ENCODE assay signal across 7 mouse cellular contexts in the genomic region with DNA sequence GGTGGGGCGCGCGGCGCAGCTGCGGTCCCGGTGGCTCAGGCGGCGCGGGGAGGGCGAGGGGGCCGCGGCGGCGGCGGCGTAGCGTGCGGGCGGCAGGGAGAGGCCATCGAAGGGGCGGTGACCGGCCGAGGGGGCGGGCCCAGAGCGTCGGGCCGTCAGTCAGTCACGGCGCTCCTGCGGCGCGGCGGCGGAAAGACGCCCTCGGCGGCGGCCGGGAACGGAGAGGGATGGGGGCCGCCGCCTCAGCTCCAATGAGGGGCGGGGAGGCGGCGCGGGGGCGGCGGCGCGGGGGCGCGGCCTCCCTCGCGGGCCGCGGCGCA. TPM values are rescaled to one million over a fixed set of nuclear protein-coding genes. Genes with fewer than 3 reads are reported as not detected.
DNase-seq lines count a peak whose midpoint lies in the region; ATAC-seq and TF ChIP-seq lines count a peak whose summit lies in the region.

Tent4a (minus strand) TSS at position 284 of the 320 bp plus-strand sequence.

- H3K27ac ChIP-seq in testis, adult 2 months (ENCODE audit: control insufficient read depth, insufficient read depth, low read depth, low read length), result peak within 1 kb of the TSS; percentile 77
- peak within 1 kb of the TSS; percentile 95 for H3K27ac ChIP-seq in embryonic facial prominence, embryonic 15.5 days (replicated peaks)
- peak within 1 kb of the TSS; percentile 99 for H3K27ac ChIP-seq in hindbrain, embryonic 10.5 days
- H3K27ac ChIP-seq in liver, embryonic 13.5 days, result peak within 1 kb of the TSS; percentile 94

- H3K4me1 ChIP-seq in testis, adult 2 months (ENCODE audit: control insufficient read depth, insufficient read depth, low read length), result peaks cover 16% of the 10 kb centered on the region
- H3K4me1 ChIP-seq in embryonic facial prominence, embryonic 15.5 days, result peaks cover 59% of the 10 kb centered on the region
- peaks cover 71% of the 10 kb centered on the region for H3K4me1 ChIP-seq in hindbrain, embryonic 10.5 days (replicated peaks)
- peaks cover 60% of the 10 kb centered on the region for H3K4me1 ChIP-seq in liver, embryonic 13.5 days (replicated peaks)

- peak within 1 kb of the TSS; percentile 85 for H3K4me2 ChIP-seq in embryonic facial prominence, embryonic 15.5 days (replicated peaks)
- H3K4me2 ChIP-seq in liver, embryonic 13.5 days, result peak within 1 kb of the TSS; percentile 95

- H3K36me3 ChIP-seq in testis, adult 2 months (ENCODE audit: control insufficient read depth, insufficient read depth, low read length), result no peaks in the 10 kb centered on the region
- peaks cover 8% of the 10 kb centered on the region; the same call in 1 of the 2 replicates for H3K36me3 ChIP-seq in embryonic facial prominence, embryonic 15.5 days
- peaks cover 18% of the 10 kb centered on the region for H3K36me3 ChIP-seq in hindbrain, embryonic 10.5 days
- peaks cover 16% of the 10 kb centered on the region for H3K36me3 ChIP-seq in liver, embryonic 13.5 days

- no peak for DNase-seq in testis, postnatal 14 days (ENCODE audit: low spot score)
- DNase-seq in hindbrain, embryonic 10.5 days (ENCODE audit: low spot score), result no peak
- DNase-seq in liver, embryonic 13.5 days, result no peak
- no peak for DNase-seq in urinary bladder, postnatal 10 days (ENCODE audit: low spot score)
- DNase-seq in Muller cell, postnatal 12 days (ENCODE audit: inconsistent ontology term), result no peak

- WGBS in embryonic facial prominence, embryonic 15.5 days, result 0% methylated on average over 48 of the region's 57 CpGs
- under 1% methylated on average over 56 of the region's 57 CpGs for WGBS in hindbrain, embryonic 10.5 days
- WGBS in liver, embryonic 13.5 days (ENCODE audit: insufficient replicate concordance), result 0% methylated on average over 24 of the region's 57 CpGs

- TF ChIP-seq POLR2A in testis, adult 2 months (IDR thresholded peaks at IDR 0.05; ENCODE audit: control insufficient read depth, low read depth, low read length), result no peak

- peak within 1 kb of the TSS; percentile 93 for H3K4me3 ChIP-seq in testis, adult 2 months (ENCODE audit: control insufficient read depth, low read depth, low read length)
- peak within 1 kb of the TSS; percentile 93 for H3K4me3 ChIP-seq in embryonic facial prominence, embryonic 15.5 days (replicated peaks)
- H3K4me3 ChIP-seq in hindbrain, embryonic 10.5 days, result peak within 1 kb of the TSS; percentile 97
- peak within 1 kb of the TSS; percentile 95 for H3K4me3 ChIP-seq in liver, embryonic 13.5 days (replicated peaks)

- no peaks in the 10 kb centered on the region for H3K9me3 ChIP-seq in embryonic facial prominence, embryonic 15.5 days (replicated peaks)
- no peaks in the 10 kb centered on the region for H3K9me3 ChIP-seq in hindbrain, embryonic 10.5 days
- H3K9me3 ChIP-seq in liver, embryonic 13.5 days (replicated peaks), result no peaks in the 10 kb centered on the region

- TF ChIP-seq CTCF in testis, adult 2 months (IDR thresholded peaks at IDR 0.05; ENCODE audit: control insufficient read depth, insufficient read depth, insufficient replicate concordance, low read depth, low read length), result no peak

- H3K27me3 ChIP-seq in testis, adult 2 months (ENCODE audit: control insufficient read depth, insufficient read depth, low read length), result no peaks in the 10 kb centered on the region
- H3K27me3 ChIP-seq in embryonic facial prominence, embryonic 15.5 days, result no peaks in the 10 kb centered on the region
- H3K27me3 ChIP-seq in hindbrain, embryonic 10.5 days (ENCODE audit: insufficient read depth, poor library complexity, severe bottlenecking), result no peaks in the 10 kb centered on the region
- H3K27me3 ChIP-seq in liver, embryonic 13.5 days, result no peaks in the 10 kb centered on the region

- peak within 1 kb of the TSS; percentile 75 for H3K9ac ChIP-seq in embryonic facial prominence, embryonic 15.5 days
- peak within 1 kb of the TSS; percentile 97 for H3K9ac ChIP-seq in liver, embryonic 13.5 days

- no peak for ATAC-seq in embryonic facial prominence, embryonic 15.5 days (ENCODE audit: insufficient number of reproducible peaks, low FRiP score, low TSS enrichment, low read depth)
- ATAC-seq in liver, embryonic 13.5 days (ENCODE audit: low read depth), result peak; percentile 82

RNA-seq across cellular contexts. Expression of gene Tent4a, which starts in this region (rescaled TPM):
- polyA plus RNA-seq in testis, adult 2 months (2012; rRNA removed), result 6.2 and 6.4 TPM in 2 replicates
- polyA plus RNA-seq in embryonic facial prominence, embryonic 15.5 days (2015; fragmentation: Nextera tagmentation; extraction: Ambion mirVana), result 6.0 and 6.1 TPM in 2 replicates
- 4.8 TPM in 2 replicates for polyA plus RNA-seq in hindbrain, embryonic 10.5 days (2016; fragmentation: Nextera tagmentation; extraction: Ambion mirVana)
- 1.9 and 2.1 TPM in 2 replicates for polyA plus RNA-seq in liver, embryonic 13.5 days (2015; fragmentation: Nextera tagmentation; extraction: Ambion mirVana)
